Comparison of ENCODE assay signal across 9 mouse cellular contexts in the genomic region with DNA sequence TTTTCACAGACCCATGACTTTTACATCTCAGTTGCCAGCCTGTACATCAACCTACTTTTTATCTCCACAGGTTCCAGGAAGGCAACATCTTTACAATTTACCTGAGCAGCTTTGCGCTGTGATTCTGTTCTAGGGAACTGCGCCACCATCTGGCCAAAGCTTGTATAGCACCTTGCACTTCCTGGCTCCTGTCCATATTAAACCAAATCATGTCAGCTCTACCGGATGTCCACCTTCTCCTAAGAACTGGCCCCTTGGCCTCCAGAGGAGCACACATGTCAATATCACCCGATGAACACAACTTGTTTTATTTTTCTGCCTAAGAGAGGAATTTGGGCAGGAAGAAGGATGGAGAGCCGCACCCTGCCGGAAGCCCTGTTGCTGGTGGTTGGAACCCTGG. TPM values are rescaled to one million over a fixed set of nuclear protein-coding genes. Genes with fewer than 3 reads are reported as not detected.
A peak's percentile ranks its signal among the peaks of the same experiment; 100 is the strongest.
DNase-seq lines count a peak whose midpoint lies in the region; ATAC-seq and TF ChIP-seq lines count a peak whose summit lies in the region.
"Had no signal": no experiment of that assay in that cellular context is flagged by ENCODE, and none has a peak within 500 bp of the region (broad histone marks: within the 10 kb centered on the region; RNA-seq: fewer than 3 reads in every experiment).

No protein-coding gene starts in this region.

- H3K27ac ChIP-seq in ES-Bruce4 (ENCODE audit: insufficient read depth, low read length): no peak overlapping the region
- H3K27ac ChIP-seq: lung, embryonic 15.5 days had no signal

- H3K4me1 ChIP-seq in ES-Bruce4 (ENCODE audit: control insufficient read depth, insufficient read depth, low read length): no peaks in the 10 kb centered on the region
- H3K4me1 ChIP-seq: lung, embryonic 15.5 days had no signal

- H3K36me3 ChIP-seq in ES-Bruce4 (ENCODE audit: control insufficient read depth, insufficient read depth, low read length, poor library complexity, severe bottlenecking): no peaks in the 10 kb centered on the region

- H3K4me3 ChIP-seq in ES-Bruce4 (ENCODE audit: low read depth, low read length): peak overlapping the region; percentile 32; the same call in 1 of the 2 replicates
- H3K4me3 ChIP-seq: lung, embryonic 15.5 days had no signal

- TF ChIP-seq POLR2A in ES-Bruce4 (IDR thresholded peaks at IDR 0.05; ENCODE audit: insufficient read depth, low read length): no peak

- TF ChIP-seq EP300 in ES-Bruce4 (IDR thresholded peaks at IDR 0.05; ENCODE audit: insufficient read depth, low read depth, low read length): no peak

- H3K9ac ChIP-seq in ES-Bruce4 (ENCODE audit: low read depth, poor library complexity, severe bottlenecking): no peak overlapping the region
- H3K9ac ChIP-seq: lung, embryonic 15.5 days had no signal

- TF ChIP-seq CTCF in ES-Bruce4 (IDR thresholded peaks at IDR 0.05; ENCODE audit: low read depth, low read length): peak; percentile 74

- no peak for ATAC-seq in megakaryocyte-erythroid progenitor cell, adult 5-6 weeks (replicated peaks; ENCODE audit: low FRiP score, low TSS enrichment, poor library complexity, severe bottlenecking)

- H3K9me3 ChIP-seq in ES-Bruce4 (replicated peaks; ENCODE audit: control insufficient read depth, insufficient read depth, low read length, poor library complexity, severe bottlenecking): no peaks in the 10 kb centered on the region
- H3K9me3 ChIP-seq: lung, embryonic 15.5 days had no signal

- DNase-seq in layer of hippocampus, postnatal 10 days (ENCODE audit: low spot score in 2 of 2): peak; percentile 72 to 73
- no peak for DNase-seq in layer of hippocampus, adult 9-10 months (ENCODE audit: low spot score)
- peak; percentile 77 for DNase-seq in adrenal gland, adult 18-20 months (ENCODE audit: low spot score in 2 of 2)
- DNase-seq in embryo, embryonic 10.5 days (ENCODE audit: low spot score): peak; percentile 76
- peak; percentile 83 to 84 for DNase-seq in kidney, postnatal 4 days
- DNase-seq in retina, adult 2 months (ENCODE audit: low read depth, low spot score): peak; percentile 63

- no peaks in the 10 kb centered on the region for H3K27me3 ChIP-seq in ES-Bruce4 (ENCODE audit: control insufficient read depth, insufficient read depth, low read length, poor library complexity, severe bottlenecking)
- H3K27me3 ChIP-seq: lung, embryonic 15.5 days had no signal

RNA-seq across cellular contexts. Expression of a gene that starts 6.3 kb away (rescaled TPM):
- 100 to 1,000 TPM; 106 to 115 TPM for total RNA-seq in layer of hippocampus, postnatal 10 days (2021)
- 16.1 and 18.1 TPM in 2 replicates for polyA plus RNA-seq in ES-Bruce4 (2011; ENCODE audit: insufficient read depth, insufficient read length, low read depth, missing spikeins)
- total RNA-seq in adrenal gland, adult 18-20 months (2021): 10 to 100 TPM; 76.6 to 88.8 TPM
- 20.3 and 33.2 TPM in 2 replicates for total RNA-seq in megakaryocyte-erythroid progenitor cell, adult 5-6 weeks (2014; fragmentation: Nextera tagmentation)
- total RNA-seq in megakaryocyte-erythroid progenitor cell, adult 5-6 weeks (2017): 10.8 and 19.4 TPM in 2 replicates

RNA-seq across cellular contexts. Expression of a gene that starts 10.3 kb away (rescaled TPM):
- total RNA-seq in layer of hippocampus, postnatal 10 days (2021): 10 to 100 TPM in 1 of 2 experiments, 1 to 10 TPM in 1; 5.2 to 10.6 TPM
- polyA plus RNA-seq in ES-Bruce4 (2011; ENCODE audit: insufficient read depth, insufficient read length, low read depth, missing spikeins): 0.76 and 3.1 TPM in 2 replicates
- total RNA-seq in adrenal gland, adult 18-20 months (2021): 10 to 100 TPM in 1 of 2 experiments, 1 to 10 TPM in 1; 8.4 to 13.0 TPM
- total RNA-seq in megakaryocyte-erythroid progenitor cell, adult 5-6 weeks (2014; fragmentation: Nextera tagmentation): 12.5 and 23.2 TPM in 2 replicates
- 1.8 and 17.9 TPM in 2 replicates for total RNA-seq in megakaryocyte-erythroid progenitor cell, adult 5-6 weeks (2017)

RNA-seq across cellular contexts. Expression of a gene that starts 27.8 kb away (rescaled TPM):
- total RNA-seq in layer of hippocampus, postnatal 10 days (2021): 10 to 100 TPM; 53.6 to 56.6 TPM
- polyA plus RNA-seq in ES-Bruce4 (2011; ENCODE audit: insufficient read depth, insufficient read length, low read depth, missing spikeins): 32.5 and 40.3 TPM in 2 replicates
- 100 to 1,000 TPM; 143 to 158 TPM for total RNA-seq in adrenal gland, adult 18-20 months (2021)
- 24.9 and 31.5 TPM in 2 replicates for total RNA-seq in megakaryocyte-erythroid progenitor cell, adult 5-6 weeks (2014; fragmentation: Nextera tagmentation)
- total RNA-seq in megakaryocyte-erythroid progenitor cell, adult 5-6 weeks (2017): 8.2 and 10.0 TPM in 2 replicates

RNA-seq across cellular contexts. Expression of a gene that starts 34.6 kb away (rescaled TPM):
- 10 to 100 TPM; 37.2 to 44.9 TPM for total RNA-seq in layer of hippocampus, postnatal 10 days (2021)
- polyA plus RNA-seq in ES-Bruce4 (2011; ENCODE audit: insufficient read depth, insufficient read length, low read depth, missing spikeins): 9.7 and 12.8 TPM in 2 replicates
- 10 to 100 TPM; 38.5 to 45.9 TPM for total RNA-seq in adrenal gland, adult 18-20 months (2021)
- 13.2 and 17.8 TPM in 2 replicates for total RNA-seq in megakaryocyte-erythroid progenitor cell, adult 5-6 weeks (2014; fragmentation: Nextera tagmentation)
- 10.9 and 40.6 TPM in 2 replicates for total RNA-seq in megakaryocyte-erythroid progenitor cell, adult 5-6 weeks (2017)

RNA-seq across cellular contexts. Expression of a gene that starts 36.7 kb away (rescaled TPM):
- total RNA-seq in layer of hippocampus, postnatal 10 days (2021): 10 to 100 TPM; 47.9 to 61.9 TPM
- polyA plus RNA-seq in ES-Bruce4 (2011; ENCODE audit: insufficient read depth, insufficient read length, low read depth, missing spikeins): 24.0 and 25.3 TPM in 2 replicates
- 10 to 100 TPM; 71.5 to 85.8 TPM for total RNA-seq in adrenal gland, adult 18-20 months (2021)
- 11.2 and 24.2 TPM in 2 replicates for total RNA-seq in megakaryocyte-erythroid progenitor cell, adult 5-6 weeks (2014; fragmentation: Nextera tagmentation)
- total RNA-seq in megakaryocyte-erythroid progenitor cell, adult 5-6 weeks (2017): 20.1 and 23.2 TPM in 2 replicates
